Mouse (Mus musculus) ES-Bruce4 (cell line): ENCODE results near the gene Camta1.

ENCODE experiments used
- CTCF ChIP-seq: IDR thresholded peaks from one replicate; pipeline ENCODE4 v1.8.1; 2011; ENCODE audit warnings: low read depth, low read length
- EP300 ChIP-seq: IDR thresholded peaks from 2 replicates; pipeline ENCODE4 v1.6.1; 2011; ENCODE audit warnings: low read depth, low read length; ENCODE audit not compliant: insufficient read depth

DNA sequence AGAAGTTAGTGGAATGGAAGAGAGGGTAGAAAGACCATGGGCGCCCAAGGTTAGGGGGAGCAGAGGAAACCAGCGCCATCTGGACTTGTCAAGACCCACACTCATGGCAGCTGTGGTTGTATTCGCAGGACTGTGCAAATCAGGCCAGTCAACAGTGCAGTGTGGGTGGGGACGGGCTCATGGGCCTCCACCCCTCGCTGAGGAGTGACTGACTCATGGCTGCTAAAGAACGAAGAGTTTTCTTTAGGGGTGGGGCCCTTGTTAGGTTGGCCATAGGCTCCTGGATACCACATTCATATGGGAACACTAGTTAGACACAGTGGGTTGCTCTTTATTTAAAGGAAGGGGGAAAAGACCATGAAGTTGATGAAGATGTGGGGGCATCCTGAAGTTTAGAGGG is 383.7 kb downstream of the Camta1 start:
- TF ChIP-seq CTCF: no peak
- TF ChIP-seq EP300: no peak
